Mouse (Mus musculus): ENCODE data around the gene Mrrf.

GRCm38 (mm10) chr2:36230366-36230765, 94.2 kb downstream of the Mrrf start, which contains the start of gene Ptgs1:
- TF ChIP-seq HCFC1 (IDR thresholded peaks at IDR 0.05; ENCODE audit: borderline replicate concordance, insufficient read depth, low read length), result no peak
- TF ChIP-seq CHD2 (IDR thresholded peaks at IDR 0.05; ENCODE audit: low read depth, low read length), result no peak
- no peak for TF ChIP-seq ZC3H11A (IDR thresholded peaks at IDR 0.05; ENCODE audit: borderline replicate concordance, low read depth, low read length)
- no peak for TF ChIP-seq ZNF384 (IDR thresholded peaks at IDR 0.05; ENCODE audit: low read depth, low read length)
- TF ChIP-seq MAFK (IDR thresholded peaks at IDR 0.05; ENCODE audit: insufficient read depth, low read depth, low read length), result no peak
